Mouse (Mus musculus): ENCODE measurements around the gene Ush2a. TPM values are rescaled to one million over a fixed set of nuclear protein-coding genes. Genes with fewer than 3 reads are reported as not detected.

The Ush2a gene
- polyA plus RNA-seq, 1 experiment from 2014 or later, result 0.15 TPM

- WGBS, result 72% methylated on average over 3 of the region's 3 CpGs
- no peak overlapping the region for H3K27ac ChIP-seq
- no peaks in the 10 kb centered on the region for H3K9me3 ChIP-seq
- no peaks in the 10 kb centered on the region for H3K27me3 ChIP-seq (ENCODE audit: insufficient read depth, poor library complexity, severe bottlenecking)
- no peak for DNase-seq (ENCODE audit: low spot score)
- H3K4me1 ChIP-seq, result no peaks in the 10 kb centered on the region
- H3K36me3 ChIP-seq, result no peaks in the 10 kb centered on the region
- no peak overlapping the region for H3K4me3 ChIP-seq
These were observed 455.1 kb downstream of the Ush2a start for GRCm38 (mm10) chr1:188716886-188717285.

- H3K4me3 ChIP-seq, result no peak overlapping the region
- no peaks in the 10 kb centered on the region for H3K27me3 ChIP-seq (ENCODE audit: insufficient read depth, poor library complexity, severe bottlenecking)
- no peak overlapping the region for H3K27ac ChIP-seq
- H3K9me3 ChIP-seq, result no peaks in the 10 kb centered on the region
- 72% methylated on average over 17 of the region's 17 CpGs for WGBS
- DNase-seq (ENCODE audit: low spot score), result no peak
- H3K4me1 ChIP-seq, result no peaks in the 10 kb centered on the region
- no peaks in the 10 kb centered on the region for H3K36me3 ChIP-seq
These were observed 463.5 kb downstream of the Ush2a start for GRCm38 (mm10) chr1:188725122-188725995.

GRCm38 (mm10) chr1:188726937-188727336 is 465.1 kb downstream of the Ush2a start:
- no peaks in the 10 kb centered on the region for H3K27me3 ChIP-seq (ENCODE audit: insufficient read depth, poor library complexity, severe bottlenecking)
- DNase-seq (ENCODE audit: low spot score), result no peak
- WGBS, result 83% methylated on average over 6 of the region's 6 CpGs
- no peaks in the 10 kb centered on the region for H3K9me3 ChIP-seq
- no peak overlapping the region for H3K4me3 ChIP-seq
- no peaks in the 10 kb centered on the region for H3K36me3 ChIP-seq
- H3K4me1 ChIP-seq, result no peaks in the 10 kb centered on the region
- no peak overlapping the region for H3K27ac ChIP-seq

GRCm38 (mm10) chr1:188728625-188729024 is 466.8 kb downstream of the Ush2a start:
- Histone ChIP-seq H3K27ac (no peak overlapping the region), H3K9me3 (no peaks in the 10 kb centered on the region), H3K27me3 (ENCODE audit: insufficient read depth, poor library complexity, severe bottlenecking) (no peaks in the 10 kb centered on the region), H3K36me3 (no peaks in the 10 kb centered on the region), H3K4me1 (no peaks in the 10 kb centered on the region), H3K4me3 (no peak overlapping the region)
- WGBS, result 87% methylated on average over 8 of the region's 8 CpGs
- no peak for DNase-seq (ENCODE audit: low spot score)

GRCm38 (mm10) chr1:188729179-188729578 is 467.4 kb downstream of the Ush2a start:
- WGBS, result 84% methylated on average over 7 of the region's 7 CpGs
- DNase-seq (ENCODE audit: low spot score), result no peak
- no peaks in the 10 kb centered on the region for H3K36me3 ChIP-seq

GRCm38 (mm10) chr1:188734741-188735266 is 473.0 kb downstream of the Ush2a start:
- H3K27ac ChIP-seq, result no peak overlapping the region
- H3K36me3 ChIP-seq, result no peaks in the 10 kb centered on the region
- no peaks in the 10 kb centered on the region for H3K9me3 ChIP-seq
- H3K4me1 ChIP-seq, result no peaks in the 10 kb centered on the region
- no peaks in the 10 kb centered on the region for H3K27me3 ChIP-seq (ENCODE audit: insufficient read depth, poor library complexity, severe bottlenecking)
- H3K4me3 ChIP-seq, result no peak overlapping the region
- 76% methylated on average over 7 of the region's 7 CpGs for WGBS
- DNase-seq (ENCODE audit: low spot score), result no peak

More at GRCm38 (mm10) chr1:188729179-188729578, 467.4 kb downstream of the Ush2a start:
- Histone ChIP-seq H3K4me3 (no peak overlapping the region), H3K27ac (no peak overlapping the region), H3K9me3 (no peaks in the 10 kb centered on the region), H3K4me1 (no peaks in the 10 kb centered on the region), H3K27me3 (ENCODE audit: insufficient read depth, poor library complexity, severe bottlenecking) (no peaks in the 10 kb centered on the region)

- no peak overlapping the region for H3K4me3 ChIP-seq
- no peaks in the 10 kb centered on the region for H3K4me1 ChIP-seq
- H3K27me3 ChIP-seq (ENCODE audit: insufficient read depth, poor library complexity, severe bottlenecking), result no peaks in the 10 kb centered on the region
- no peak for DNase-seq (ENCODE audit: low spot score)
- no peak overlapping the region for H3K27ac ChIP-seq
- H3K36me3 ChIP-seq, result no peaks in the 10 kb centered on the region
- 79% methylated on average over 7 of the region's 7 CpGs for whole genome bisulfite sequencing
- H3K9me3 ChIP-seq, result no peaks in the 10 kb centered on the region
These were observed 481.1 kb downstream of the Ush2a start for GRCm38 (mm10) chr1:188742971-188743370.

- H3K36me3 ChIP-seq, result no peaks in the 10 kb centered on the region
- H3K4me1 ChIP-seq, result no peaks in the 10 kb centered on the region
- H3K27me3 ChIP-seq (ENCODE audit: insufficient read depth, poor library complexity, severe bottlenecking), result no peaks in the 10 kb centered on the region
- no peak for DNase-seq (ENCODE audit: low spot score)
- H3K27ac ChIP-seq, result no peak overlapping the region
- H3K9me3 ChIP-seq, result no peaks in the 10 kb centered on the region
- H3K4me3 ChIP-seq, result no peak overlapping the region
- 80% methylated on average over 15 of the region's 15 CpGs for WGBS
These were observed 493.2 kb downstream of the Ush2a start for GRCm38 (mm10) chr1:188755031-188755430.

GRCm38 (mm10) chr1:188760515-188760914 is 498.7 kb downstream of the Ush2a start:
- no peak for DNase-seq (ENCODE audit: low spot score)
- no peaks in the 10 kb centered on the region for H3K27me3 ChIP-seq (ENCODE audit: insufficient read depth, poor library complexity, severe bottlenecking)
- no peaks in the 10 kb centered on the region for H3K36me3 ChIP-seq
- H3K4me1 ChIP-seq, result no peaks in the 10 kb centered on the region
- H3K27ac ChIP-seq, result no peak overlapping the region
- 77% methylated on average over 3 of the region's 3 CpGs for WGBS
- H3K9me3 ChIP-seq, result no peaks in the 10 kb centered on the region
- no peak overlapping the region for H3K4me3 ChIP-seq

GRCm38 (mm10) chr1:188762463-188762862 is 500.6 kb downstream of the Ush2a start:
- 79% methylated on average over 6 of the region's 6 CpGs for WGBS
- H3K9me3 ChIP-seq, result no peaks in the 10 kb centered on the region

GRCm38 (mm10) chr1:188763761-188764160 is 501.9 kb downstream of the Ush2a start:
- DNase-seq (ENCODE audit: low spot score), result no peak
- Histone ChIP-seq H3K4me1 (no peaks in the 10 kb centered on the region), H3K27me3 (ENCODE audit: insufficient read depth, poor library complexity, severe bottlenecking) (no peaks in the 10 kb centered on the region), H3K4me3 (no peak overlapping the region), H3K36me3 (no peaks in the 10 kb centered on the region), H3K27ac (no peak overlapping the region), H3K9me3 (no peaks in the 10 kb centered on the region)
- 81% methylated on average over 3 of the region's 3 CpGs for WGBS

More at GRCm38 (mm10) chr1:188762463-188762862, 500.6 kb downstream of the Ush2a start:
- no peak overlapping the region for H3K4me3 ChIP-seq
- no peaks in the 10 kb centered on the region for H3K27me3 ChIP-seq (ENCODE audit: insufficient read depth, poor library complexity, severe bottlenecking)
- no peak overlapping the region for H3K27ac ChIP-seq
- H3K36me3 ChIP-seq, result no peaks in the 10 kb centered on the region
- no peaks in the 10 kb centered on the region for H3K4me1 ChIP-seq
- no peak for DNase-seq (ENCODE audit: low spot score)

GRCm38 (mm10) chr1:188770828-188771227 is 509.0 kb downstream of the Ush2a start:
- no peaks in the 10 kb centered on the region for H3K27me3 ChIP-seq (ENCODE audit: insufficient read depth, poor library complexity, severe bottlenecking)
- no peak for DNase-seq (ENCODE audit: low spot score)
- H3K4me1 ChIP-seq, result no peaks in the 10 kb centered on the region
- WGBS, result 86% methylated on average over 1 of the region's 1 CpGs
- no peaks in the 10 kb centered on the region for H3K36me3 ChIP-seq
- no peak overlapping the region for H3K27ac ChIP-seq
- no peaks in the 10 kb centered on the region for H3K9me3 ChIP-seq
- no peak overlapping the region for H3K4me3 ChIP-seq

- WGBS, result 86% methylated on average over 7 of the region's 7 CpGs
- Histone ChIP-seq H3K4me3 (no peak overlapping the region), H3K27me3 (ENCODE audit: insufficient read depth, poor library complexity, severe bottlenecking) (no peaks in the 10 kb centered on the region), H3K36me3 (no peaks in the 10 kb centered on the region), H3K27ac (no peak overlapping the region), H3K4me1 (no peaks in the 10 kb centered on the region), H3K9me3 (no peaks in the 10 kb centered on the region)
- no peak for DNase-seq (ENCODE audit: low spot score)
These were observed 510.9 kb downstream of the Ush2a start for GRCm38 (mm10) chr1:188772516-188773229.

Data from heart, embryonic 10.5 days (tissue).